Mouse (Mus musculus): ENCODE results near the gene Uba2.
"Not testable (repeated sequence)": the region's sequence is repeated elsewhere in the genome, so short reads cannot be mapped to it uniquely, and the experiment has no call there.

The Uba2 gene

GRCm38 (mm10) chr7:34166850-34167249, 2.5 kb downstream of the Uba2 start:
- no peak for DNase-seq (ENCODE audit: low spot score)

GRCm38 (mm10) chr7:34165999-34166398, 3.4 kb downstream of the Uba2 start:
- no peak for DNase-seq (ENCODE audit: low spot score)

GRCm38 (mm10) chr7:34164671-34165070, 4.7 kb downstream of the Uba2 start:
- no peak for DNase-seq (ENCODE audit: low spot score)

- no peak for DNase-seq (ENCODE audit: low spot score)
Observed at GRCm38 (mm10) chr7:34159167-34159566, 10.2 kb downstream of the Uba2 start.

GRCm38 (mm10) chr7:34157994-34158393, 11.4 kb downstream of the Uba2 start:
- no peak for DNase-seq (ENCODE audit: low spot score)

- no peak for DNase-seq (ENCODE audit: low spot score)
Observed at GRCm38 (mm10) chr7:34147193-34147592, 22.2 kb downstream of the Uba2 start.

- no peak for DNase-seq (ENCODE audit: low spot score)
Observed at GRCm38 (mm10) chr7:34141123-34141522, 28.3 kb downstream of the Uba2 start.

GRCm38 (mm10) chr7:34139493-34139892, 29.9 kb downstream of the Uba2 start:
- DNase-seq (ENCODE audit: low spot score) = no peak

- DNase-seq (ENCODE audit: low spot score) = no peak
Observed at GRCm38 (mm10) chr7:34134336-34134735, 35.1 kb downstream of the Uba2 start.

- peak; percentile 67 for DNase-seq (ENCODE audit: low spot score)
Observed at GRCm38 (mm10) chr7:34133117-34133762, 36.2 kb downstream of the Uba2 start, which contains the start of gene Wtip. Wtip (minus strand) TSS chr7:34133268.

GRCm38 (mm10) chr7:34132355-34133079, 36.9 kb downstream of the Uba2 start:
- no peak for DNase-seq (ENCODE audit: low spot score)

- no peak for DNase-seq (ENCODE audit: low spot score)
Observed at GRCm38 (mm10) chr7:34131959-34132354, 37.4 kb downstream of the Uba2 start.

GRCm38 (mm10) chr7:34131118-34131517, 38.3 kb downstream of the Uba2 start:
- no peak for DNase-seq (ENCODE audit: low spot score)

GRCm38 (mm10) chr7:34126291-34126690, 43.1 kb downstream of the Uba2 start:
- DNase-seq (ENCODE audit: low spot score) = no peak

GRCm38 (mm10) chr7:34125346-34125745, 44.1 kb downstream of the Uba2 start:
- no peak for DNase-seq (ENCODE audit: low spot score)

- no peak for DNase-seq (ENCODE audit: low spot score)
Observed at GRCm38 (mm10) chr7:34122987-34123720, 46.2 kb downstream of the Uba2 start.

GRCm38 (mm10) chr7:34120636-34121035, 48.8 kb downstream of the Uba2 start:
- not testable (repeated sequence) for DNase-seq (ENCODE audit: low spot score)

- no peak for DNase-seq (ENCODE audit: low spot score)
Observed at GRCm38 (mm10) chr7:34116601-34117000, 52.8 kb downstream of the Uba2 start.

GRCm38 (mm10) chr7:34109190-34109589, 60.2 kb downstream of the Uba2 start:
- no peak for DNase-seq (ENCODE audit: low spot score)

- DNase-seq (ENCODE audit: low spot score) = no peak
Observed at GRCm38 (mm10) chr7:34101276-34101675, 68.1 kb downstream of the Uba2 start.

- no peak for DNase-seq (ENCODE audit: low spot score)
Observed at GRCm38 (mm10) chr7:34100002-34100401, 69.4 kb downstream of the Uba2 start.

- no peak for DNase-seq (ENCODE audit: low spot score)
Observed at GRCm38 (mm10) chr7:34094911-34095481, 74.4 kb downstream of the Uba2 start, which contains the start of gene Scgb1b30. Scgb1b30 (plus strand) TSS chr7:34095431.

Data from ovary, adult 18-20 months (tissue).